ENCODE assay signal across 8 mouse cellular contexts in genomic region chr9:70541584-70541983, GRCm38 (mm10). TPM values are rescaled to one million over a fixed set of nuclear protein-coding genes. Genes with fewer than 3 reads are reported as not detected.
DNase-seq lines count a peak whose midpoint lies in the region; ATAC-seq and TF ChIP-seq lines count a peak whose summit lies in the region.

No protein-coding gene starts in this region.

- H3K4me3 ChIP-seq in forebrain, embryonic 12.5 days (replicated peaks) = peak overlapping the region; percentile 97
- H3K4me3 ChIP-seq in liver, embryonic 14.5 days (ENCODE audit: insufficient read depth in 1 of 2, low read depth in 2 of 2, low read length in 2 of 2) = peak overlapping the region; percentile 77 to 95

- ATAC-seq in CD4-positive, CD25-positive, alpha-beta regulatory T cell, adult 4 months = no peak
- ATAC-seq in forebrain, embryonic 12.5 days (ENCODE audit: low FRiP score) = no peak
- no peak for ATAC-seq in liver, embryonic 14.5 days (ENCODE audit: insufficient read depth)
- ATAC-seq in inflammation-experienced regulatory T-cells, adult 6 months = no peak

- no peak for TF ChIP-seq EP300 in liver, embryonic 14.5 days (IDR thresholded peaks at IDR 0.05; ENCODE audit: low read depth)

- no peaks in the 10 kb centered on the region for H3K9me3 ChIP-seq in forebrain, embryonic 12.5 days
- H3K9me3 ChIP-seq in liver, embryonic 14.5 days (ENCODE audit: control insufficient read depth, low read length) = no peaks in the 10 kb centered on the region

- no peaks in the 10 kb centered on the region for H3K27me3 ChIP-seq in forebrain, embryonic 12.5 days
- H3K27me3 ChIP-seq in liver, embryonic 14.5 days (ENCODE audit: control insufficient read depth, insufficient read depth, low read length) = no peaks in the 10 kb centered on the region

- WGBS in forebrain, embryonic 12.5 days = 8% methylated on average over 6 of the region's 6 CpGs
- WGBS in liver, embryonic 14.5 days (ENCODE audit: insufficient replicate concordance) = 14% methylated on average over 6 of the region's 6 CpGs

- H3K27ac ChIP-seq in forebrain, embryonic 12.5 days = no peak overlapping the region
- H3K27ac ChIP-seq in liver, embryonic 14.5 days = no peak overlapping the region

- peaks cover 17% of the 10 kb centered on the region for H3K4me1 ChIP-seq in forebrain, embryonic 12.5 days
- peaks cover 4 to 9% of the 10 kb centered on the region in 2 experiments; a peak in 3 of 4 replicates for H3K4me1 ChIP-seq in liver, embryonic 14.5 days (replicated peaks; ENCODE audit: control insufficient read depth in 2 of 2, insufficient read depth in 2 of 2, low read length in 1 of 2)

- no peak for TF ChIP-seq CTCF in liver, embryonic 14.5 days (IDR thresholded peaks at IDR 0.05; ENCODE audit: low read depth)

- peak overlapping the region; percentile 83 for H3K4me2 ChIP-seq in forebrain, embryonic 12.5 days
- H3K4me2 ChIP-seq in liver, embryonic 14.5 days (ENCODE audit: low read depth) = peak overlapping the region; percentile 85

- H3K36me3 ChIP-seq in forebrain, embryonic 12.5 days (replicated peaks) = 0 out of 2 replicates have a peak, but pooled peaks cover 2% of the 10 kb centered on the region
- no peaks in the 10 kb centered on the region for H3K36me3 ChIP-seq in liver, embryonic 14.5 days (replicated peaks; ENCODE audit: control insufficient read depth, insufficient read depth, low read depth)

- peak; percentile 19 for DNase-seq in CD4-positive, CD25-positive, alpha-beta regulatory T cell, adult 2 months (ENCODE audit: low read depth, low spot score)
- DNase-seq in B cell, adult 2 months = peak; percentile 4 to 12
- DNase-seq in liver, embryonic 14.5 days (ENCODE audit: low read depth in 3 of 3, low spot score in 3 of 3) = no peak
- DNase-seq in left cerebral cortex, adult 11 months (ENCODE audit: low spot score) = no peak
- DNase-seq in adipocyte (ENCODE audit: low spot score) = no peak

- peak overlapping the region; percentile 95 for H3K9ac ChIP-seq in forebrain, embryonic 12.5 days
- no peak overlapping the region; the same call in 1 of the 2 replicates for H3K9ac ChIP-seq in liver, embryonic 14.5 days (replicated peaks)

RNA-seq across cellular contexts. Expression of gene Sltm, which starts 1.0 kb away (rescaled TPM):
- 10 to 100 TPM; 89.4 to 93.4 TPM for polyA plus RNA-seq in CD4-positive, CD25-positive, alpha-beta regulatory T cell, adult 4 months (2017; shearing (Covaris generic))
- 79.7 and 85.8 TPM in 2 replicates for polyA plus RNA-seq in forebrain, embryonic 12.5 days (2016; fragmentation: Nextera tagmentation; extraction: Ambion mirVana)
- 7.9 and 17.2 TPM in 2 replicates for polyA plus RNA-seq in liver, embryonic 14.5 days (2012; rRNA removed)
- 12.7 and 15.6 TPM in 2 replicates for polyA plus RNA-seq in liver, embryonic 14.5 days (2014; fragmentation: Nextera tagmentation; extraction: Ambion mirVana)
- polyA plus RNA-seq in inflammation-experienced regulatory T-cells, adult 6 months (2017; shearing (Covaris generic)) = 100 to 1,000 TPM in 1 of 3 experiments, 10 to 100 TPM in 2; 63.4 to 116 (median 91.7) TPM

RNA-seq across cellular contexts. Expression of gene Rnf111, which starts 38.1 kb away (rescaled TPM):
- polyA plus RNA-seq in CD4-positive, CD25-positive, alpha-beta regulatory T cell, adult 4 months (2017; shearing (Covaris generic)) = 10 to 100 TPM; 22.9 to 28.5 TPM
- 43.0 and 45.8 TPM in 2 replicates for polyA plus RNA-seq in forebrain, embryonic 12.5 days (2016; fragmentation: Nextera tagmentation; extraction: Ambion mirVana)
- polyA plus RNA-seq in liver, embryonic 14.5 days (2012; rRNA removed) = 8.1 and 8.3 TPM in 2 replicates
- polyA plus RNA-seq in liver, embryonic 14.5 days (2014; fragmentation: Nextera tagmentation; extraction: Ambion mirVana) = 6.1 and 7.2 TPM in 2 replicates
- polyA plus RNA-seq in inflammation-experienced regulatory T-cells, adult 6 months (2017; shearing (Covaris generic)) = 10 to 100 TPM; 21.1 to 29.6 (median 29.0) TPM

Comparison
In these comparisons a context has a peak if more than half of its experiments do, and no peak if none do; other contexts are left out.
1. DNase-seq: peak in CD4-positive, CD25-positive, alpha-beta regulatory T cell, adult 2 months (single experiment) and B cell, adult 2 months (2 of 2); none in liver, embryonic 14.5 days (0 of 3), left cerebral cortex, adult 11 months (single experiment) and adipocyte (single experiment).